Mouse (Mus musculus) embryo, embryonic 11 days (tissue): Measurements from ENCODE around the gene Rtl6.

Source experiments
- DNase-seq: peaks from one replicate; pipeline ENCODE4 v3.0.0-alpha.2; 2015

Gene Rtl6

GRCm38 (mm10) chr15:84557189-84557921 is at the start of gene Rtl6:
Rtl6 (minus strand) TSS chr15:84557823.
- DNase-seq: peak; percentile 97

GRCm38 (mm10) chr15:84603267-84603963 is 45.8 kb upstream of the Rtl6 start:
- peak; percentile 29 for DNase-seq

- DNase-seq: no peak
Observed at GRCm38 (mm10) chr15:84600977-84601595, 43.5 kb upstream of the Rtl6 start.

GRCm38 (mm10) chr15:84598911-84599310 is 41.3 kb upstream of the Rtl6 start:
- DNase-seq: no peak

GRCm38 (mm10) chr15:84597816-84598215 is 40.2 kb upstream of the Rtl6 start:
- no peak for DNase-seq

GRCm38 (mm10) chr15:84597021-84597420 is 39.4 kb upstream of the Rtl6 start:
- DNase-seq: no peak

GRCm38 (mm10) chr15:84595241-84595945 is 37.8 kb upstream of the Rtl6 start:
- DNase-seq: no peak

- peak; percentile 70 for DNase-seq
Observed at GRCm38 (mm10) chr15:84593514-84593913, 35.9 kb upstream of the Rtl6 start.

GRCm38 (mm10) chr15:84592240-84592639 is 34.6 kb upstream of the Rtl6 start:
- no peak for DNase-seq

GRCm38 (mm10) chr15:84591573-84592139 is 34.0 kb upstream of the Rtl6 start:
- peak; percentile 55 for DNase-seq

- no peak for DNase-seq
Observed at GRCm38 (mm10) chr15:84588371-84588821, 30.8 kb upstream of the Rtl6 start.

- no peak for DNase-seq
Observed at GRCm38 (mm10) chr15:84578607-84579006, 21.0 kb upstream of the Rtl6 start.

GRCm38 (mm10) chr15:84577019-84577418 is 19.4 kb upstream of the Rtl6 start:
- DNase-seq: peak; percentile 27

- peak; percentile 20 for DNase-seq
Observed at GRCm38 (mm10) chr15:84566568-84567110, 9.0 kb upstream of the Rtl6 start.

- no peak for DNase-seq
Observed at GRCm38 (mm10) chr15:84561501-84561900, 3.9 kb upstream of the Rtl6 start.

- no peak for DNase-seq
Observed at GRCm38 (mm10) chr15:84556674-84557073, 949 bp downstream of the Rtl6 start.

GRCm38 (mm10) chr15:84551065-84551464 is 6.6 kb downstream of the Rtl6 start:
- DNase-seq: no peak

- no peak for DNase-seq
Observed at GRCm38 (mm10) chr15:84549291-84549797, 8.3 kb downstream of the Rtl6 start.

- no peak for DNase-seq
Observed at GRCm38 (mm10) chr15:84546028-84546427, 11.6 kb downstream of the Rtl6 start.

- DNase-seq: no peak
Observed at GRCm38 (mm10) chr15:84541175-84541574, 16.4 kb downstream of the Rtl6 start.

GRCm38 (mm10) chr15:84538974-84539588 is 18.5 kb downstream of the Rtl6 start:
- DNase-seq: no peak

GRCm38 (mm10) chr15:84537117-84537516 is 20.5 kb downstream of the Rtl6 start:
- no peak for DNase-seq
